Mouse (Mus musculus): ENCODE measurements around the gene Cwh43. TPM values are rescaled to one million over a fixed set of nuclear protein-coding genes. Genes with fewer than 3 reads are reported as not detected.

Cwh43 gene
- polyA plus RNA-seq, 2 experiments = not detected

GRCm38 (mm10) chr5:73404790-73405189 lies 1.1 kb upstream of the Cwh43 start:
- no peak for ATAC-seq (ENCODE audit: insufficient read depth)
- Histone ChIP-seq H3K4me3 (ENCODE audit: insufficient read depth in 1 of 2, low read depth in 2 of 2, low read length in 2 of 2) (no peak overlapping the region), H3K27me3 (ENCODE audit: control insufficient read depth, insufficient read depth, low read length) (peaks cover 21% of the 10 kb centered on the region), H3K36me3 (replicated peaks; ENCODE audit: control insufficient read depth, insufficient read depth, low read depth) (no peaks in the 10 kb centered on the region), H3K9ac (replicated peaks) (no peak overlapping the region), H3K27ac (no peak overlapping the region), H3K9me3 (ENCODE audit: control insufficient read depth, low read length) (no peaks in the 10 kb centered on the region), H3K4me1 (replicated peaks; ENCODE audit: control insufficient read depth in 2 of 2, insufficient read depth in 2 of 2, low read length in 1 of 2) (no peaks in the 10 kb centered on the region), H3K4me2 (ENCODE audit: low read depth) (no peak overlapping the region)
- no peak for DNase-seq (ENCODE audit: low read depth in 3 of 3, low spot score in 3 of 3)
- TF ChIP-seq CTCF (IDR thresholded peaks at IDR 0.05; ENCODE audit: low read depth) (peak; percentile 19), EP300 (IDR thresholded peaks at IDR 0.05; ENCODE audit: low read depth) (no peak)
- WGBS (ENCODE audit: insufficient replicate concordance) = 56% methylated on average over 6 of the region's 6 CpGs

DNA sequence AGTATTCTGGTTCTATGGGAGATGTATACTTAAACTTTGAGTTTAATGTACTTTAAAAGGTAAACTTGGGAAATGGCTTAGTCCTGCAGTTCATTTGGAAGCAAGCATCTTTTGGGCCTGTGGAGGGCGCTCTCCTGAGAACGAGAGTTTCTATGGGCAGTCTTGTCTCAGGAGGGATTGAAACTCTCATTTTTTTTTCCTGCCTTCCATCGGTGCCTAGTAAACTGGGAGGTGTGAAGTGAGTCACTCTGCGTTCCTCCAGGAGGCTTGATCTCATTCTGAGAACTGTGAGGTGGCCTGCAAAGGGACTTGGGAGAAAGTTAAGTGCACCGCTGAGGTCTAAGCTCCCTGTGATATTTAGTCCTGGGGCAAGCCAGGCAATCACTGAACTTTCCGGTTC lies 986 bp downstream of the Cwh43 start:
- Histone ChIP-seq H3K4me1 (replicated peaks; ENCODE audit: control insufficient read depth in 2 of 2, insufficient read depth in 2 of 2, low read length in 1 of 2) (no peaks in the 10 kb centered on the region), H3K9me3 (ENCODE audit: control insufficient read depth, low read length) (no peaks in the 10 kb centered on the region), H3K36me3 (replicated peaks; ENCODE audit: control insufficient read depth, insufficient read depth, low read depth) (no peaks in the 10 kb centered on the region), H3K4me3 (ENCODE audit: insufficient read depth in 1 of 2, low read depth in 2 of 2, low read length in 2 of 2) (no peak overlapping the region), H3K9ac (replicated peaks) (no peak overlapping the region), H3K27me3 (ENCODE audit: control insufficient read depth, insufficient read depth, low read length) (peaks cover 21% of the 10 kb centered on the region), H3K27ac (no peak overlapping the region), H3K4me2 (ENCODE audit: low read depth) (no peak overlapping the region)
- WGBS (ENCODE audit: insufficient replicate concordance) = 16% methylated on average over 6 of the region's 6 CpGs
- TF ChIP-seq EP300 (IDR thresholded peaks at IDR 0.05; ENCODE audit: low read depth) = no peak
- no peak for TF ChIP-seq CTCF (IDR thresholded peaks at IDR 0.05; ENCODE audit: low read depth)
- ATAC-seq (ENCODE audit: insufficient read depth) (no peak), DNase-seq (ENCODE audit: low read depth in 3 of 3, low spot score in 3 of 3) (no peak)

DNA sequence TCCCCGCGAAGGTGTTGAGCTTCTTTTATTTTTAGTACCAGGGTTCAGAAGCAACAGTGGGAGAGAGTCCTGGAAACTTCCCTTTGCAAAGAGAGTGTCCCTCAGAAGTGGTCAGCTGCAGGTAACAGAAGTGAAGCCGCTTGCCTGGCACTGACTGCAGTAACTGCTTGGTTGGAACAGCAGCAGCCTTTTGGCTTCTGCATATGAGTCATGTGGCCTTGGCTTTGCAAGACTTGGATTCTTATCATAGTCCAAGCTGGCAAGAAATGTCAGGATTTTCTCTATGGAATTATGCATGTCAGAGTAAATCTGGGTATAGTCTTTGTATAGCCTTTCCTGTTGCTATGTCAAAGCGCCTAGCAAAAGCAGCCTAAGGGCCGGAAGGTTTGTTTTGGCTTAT lies 4.1 kb downstream of the Cwh43 start:
- TF ChIP-seq CTCF (IDR thresholded peaks at IDR 0.05; ENCODE audit: low read depth) (no peak), EP300 (IDR thresholded peaks at IDR 0.05; ENCODE audit: low read depth) (no peak)

DNA sequence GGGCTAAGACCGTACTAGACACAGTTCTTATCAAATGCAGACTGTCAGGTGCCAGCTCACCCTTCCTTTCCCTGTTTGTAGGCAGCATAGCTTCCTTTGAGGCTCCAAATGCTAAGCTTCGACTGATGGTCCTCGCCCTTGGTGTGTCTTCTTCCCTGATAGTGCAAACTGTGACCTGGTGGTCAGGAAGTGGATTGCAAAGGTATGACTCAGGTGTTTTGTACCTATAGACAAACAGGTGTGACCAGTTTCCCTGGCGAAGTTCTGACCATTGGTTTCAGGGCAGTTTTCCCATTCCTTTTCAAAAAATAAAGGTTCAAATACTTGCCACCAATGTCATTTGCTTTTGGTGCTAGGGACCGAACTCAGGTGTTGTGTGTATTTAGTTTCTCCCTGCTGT lies 5.9 kb downstream of the Cwh43 start:
- WGBS (ENCODE audit: insufficient replicate concordance) = 50% methylated on average over 5 of the region's 5 CpGs
- Histone ChIP-seq H3K27ac (no peak overlapping the region), H3K4me2 (ENCODE audit: low read depth) (no peak overlapping the region), H3K27me3 (ENCODE audit: control insufficient read depth, insufficient read depth, low read length) (peaks cover 8% of the 10 kb centered on the region; the same call in 1 of the 2 replicates), H3K4me1 (replicated peaks; ENCODE audit: control insufficient read depth in 2 of 2, insufficient read depth in 2 of 2, low read length in 1 of 2) (no peaks in the 10 kb centered on the region), H3K9me3 (ENCODE audit: control insufficient read depth, low read length) (no peaks in the 10 kb centered on the region), H3K36me3 (replicated peaks; ENCODE audit: control insufficient read depth, insufficient read depth, low read depth) (no peaks in the 10 kb centered on the region), H3K9ac (replicated peaks) (no peak overlapping the region), H3K4me3 (ENCODE audit: insufficient read depth in 1 of 2, low read depth in 2 of 2, low read length in 2 of 2) (no peak overlapping the region)
- ATAC-seq (ENCODE audit: insufficient read depth) = no peak
- no peak for TF ChIP-seq EP300 (IDR thresholded peaks at IDR 0.05; ENCODE audit: low read depth)
- TF ChIP-seq CTCF (IDR thresholded peaks at IDR 0.05; ENCODE audit: low read depth) = no peak
- DNase-seq (ENCODE audit: low read depth in 3 of 3, low spot score in 3 of 3) = no peak

More for the DNA sequence above, 4.1 kb downstream of the Cwh43 start:
- Histone ChIP-seq H3K4me1 (replicated peaks; ENCODE audit: control insufficient read depth in 2 of 2, insufficient read depth in 2 of 2, low read length in 1 of 2) (no peaks in the 10 kb centered on the region), H3K36me3 (replicated peaks; ENCODE audit: control insufficient read depth, insufficient read depth, low read depth) (no peaks in the 10 kb centered on the region), H3K9me3 (ENCODE audit: control insufficient read depth, low read length) (no peaks in the 10 kb centered on the region), H3K27me3 (ENCODE audit: control insufficient read depth, insufficient read depth, low read length) (peaks cover 21% of the 10 kb centered on the region), H3K4me2 (ENCODE audit: low read depth) (no peak overlapping the region), H3K9ac (replicated peaks) (no peak overlapping the region), H3K27ac (no peak overlapping the region), H3K4me3 (ENCODE audit: insufficient read depth in 1 of 2, low read depth in 2 of 2, low read length in 2 of 2) (no peak overlapping the region)
- DNase-seq (ENCODE audit: low read depth in 3 of 3, low spot score in 3 of 3) = no peak
- WGBS (ENCODE audit: insufficient replicate concordance) = 66% methylated on average over 5 of the region's 5 CpGs
- no peak for ATAC-seq (ENCODE audit: insufficient read depth)

- 62% methylated on average over 10 of the region's 10 CpGs for WGBS (ENCODE audit: insufficient replicate concordance)
- H3K9me3 ChIP-seq (ENCODE audit: control insufficient read depth, low read length) = no peaks in the 10 kb centered on the region
- no peak overlapping the region for H3K9ac ChIP-seq (replicated peaks)
- H3K27ac ChIP-seq = no peak overlapping the region
- no peak for ATAC-seq (ENCODE audit: insufficient read depth)
- TF ChIP-seq EP300 (IDR thresholded peaks at IDR 0.05; ENCODE audit: low read depth) = no peak
- no peak for TF ChIP-seq CTCF (IDR thresholded peaks at IDR 0.05; ENCODE audit: low read depth)
- H3K4me1 ChIP-seq (replicated peaks; ENCODE audit: control insufficient read depth in 2 of 2, insufficient read depth in 2 of 2, low read length in 1 of 2) = no peaks in the 10 kb centered on the region
- H3K4me3 ChIP-seq (ENCODE audit: insufficient read depth in 1 of 2, low read depth in 2 of 2, low read length in 2 of 2) = no peak overlapping the region
- no peak overlapping the region for H3K4me2 ChIP-seq (ENCODE audit: low read depth)
- no peaks in the 10 kb centered on the region for H3K36me3 ChIP-seq (replicated peaks; ENCODE audit: control insufficient read depth, insufficient read depth, low read depth)
- no peak for DNase-seq (ENCODE audit: low read depth in 3 of 3, low spot score in 3 of 3)
- H3K27me3 ChIP-seq (ENCODE audit: control insufficient read depth, insufficient read depth, low read length) = no peaks in the 10 kb centered on the region
These were observed 8.3 kb downstream of the Cwh43 start for GRCm38 (mm10) chr5:73414172-73414571.
